Mouse (Mus musculus): ENCODE results near the gene Rapgef5. TPM values are rescaled to one million over a fixed set of nuclear protein-coding genes. Genes with fewer than 3 reads are reported as not detected.
"Not testable (repeated sequence)": the region's sequence is repeated elsewhere in the genome, so short reads cannot be mapped to it uniquely, and the experiment has no call there.

The Rapgef5 gene
- total RNA-seq, 2 experiments from 2014 or later = 8.6 to 13.6 TPM

GRCm38 (mm10) chr12:117795303-117795702 is 279.0 kb downstream of the Rapgef5 start:
- intact Hi-C loops (cut with DNase I; ENCODE audit: low total_unique reads) = no loop called here
- no peak for DNase-seq

GRCm38 (mm10) chr12:117803989-117804388 is 287.7 kb downstream of the Rapgef5 start, which contains the start of gene Cdca7l:
TSS of gene Cdca7l (plus strand) at chr12:117804289.
- intact Hi-C loops (cut with DNase I; ENCODE audit: low total_unique reads); DNase-seq: not testable (repeated sequence)

- intact Hi-C loops (cut with DNase I; ENCODE audit: low total_unique reads) = no loop called here
- DNase-seq = no peak
Measured at GRCm38 (mm10) chr12:117805576-117805975, 289.3 kb downstream of the Rapgef5 start.

- DNase-seq = no peak
- intact Hi-C loops (cut with DNase I; ENCODE audit: low total_unique reads) = no loop called here
Measured at GRCm38 (mm10) chr12:117806007-117806451, 289.8 kb downstream of the Rapgef5 start.

- intact Hi-C loops (cut with DNase I; ENCODE audit: low total_unique reads) = no loop called here
Measured at GRCm38 (mm10) chr12:117806470-117806869, 290.2 kb downstream of the Rapgef5 start.

GRCm38 (mm10) chr12:117807637-117808036 is 291.4 kb downstream of the Rapgef5 start:
- DNase-seq = no peak
- intact Hi-C loops (cut with DNase I; ENCODE audit: low total_unique reads) = no loop called here

More at GRCm38 (mm10) chr12:117806470-117806869, 290.2 kb downstream of the Rapgef5 start:
- DNase-seq = no peak

GRCm38 (mm10) chr12:117808355-117809326 is 292.4 kb downstream of the Rapgef5 start:
- intact Hi-C loops (cut with DNase I; ENCODE audit: low total_unique reads) = no loop called here
- DNase-seq = no peak

Data from gastrocnemius, postnatal 14 days (tissue).